Mouse (Mus musculus): ENCODE results near the gene P2ry4. TPM values are rescaled to one million over a fixed set of nuclear protein-coding genes. Genes with fewer than 3 reads are reported as not detected.
A peak's percentile ranks its signal among the peaks of the same experiment; 100 is the strongest.

The P2ry4 gene
- polyA plus RNA-seq (2012; rRNA removed) (0.18 and 0.24 TPM in 2 replicates), polyA plus RNA-seq (2014; fragmentation: Nextera tagmentation; extraction: Ambion mirVana) (0.32 and 0.35 TPM in 2 replicates)

DNA sequence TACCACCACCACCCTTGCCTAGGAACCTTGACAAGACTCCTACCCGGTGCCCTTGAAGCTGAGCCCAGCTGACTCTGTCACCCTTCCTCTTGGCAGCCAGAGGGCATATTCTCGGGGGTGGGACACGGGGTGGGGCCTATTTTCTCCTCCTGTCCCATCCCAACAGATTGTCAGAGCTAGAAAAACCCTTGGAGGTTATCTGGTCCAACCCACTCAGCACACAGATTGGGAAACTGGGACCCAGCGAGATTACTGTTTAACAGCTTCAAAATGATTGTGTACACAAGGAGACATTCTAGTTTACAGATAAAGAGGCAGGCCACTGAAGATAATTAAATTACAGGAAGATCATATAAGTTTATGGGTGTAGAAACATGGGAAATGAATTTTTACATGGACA, at the start of gene P2ry4:
Gene P2ry4 (minus strand): TSS at position 79 of the 400 bp plus-strand sequence.
- Histone ChIP-seq H3K4me1 (replicated peaks; ENCODE audit: control insufficient read depth in 2 of 2, insufficient read depth in 2 of 2, low read length in 1 of 2) (no peaks in the 10 kb centered on the region), H3K27ac (no peak within 1 kb of the TSS), H3K4me3 (ENCODE audit: insufficient read depth in 1 of 2, low read depth in 2 of 2, low read length in 2 of 2) (no peak within 1 kb of the TSS), H3K27me3 (ENCODE audit: control insufficient read depth, insufficient read depth, low read length) (no peaks in the 10 kb centered on the region; the same call in 1 of the 2 replicates), H3K4me2 (ENCODE audit: low read depth) (no peak within 1 kb of the TSS), H3K9ac (replicated peaks) (no peak within 1 kb of the TSS), H3K36me3 (replicated peaks; ENCODE audit: control insufficient read depth, insufficient read depth, low read depth) (no peaks in the 10 kb centered on the region), H3K9me3 (ENCODE audit: control insufficient read depth, low read length) (no peaks in the 10 kb centered on the region)
- DNase-seq (ENCODE audit: low read depth in 3 of 3, low spot score in 3 of 3) (peak in 1 of 3 experiments; percentile 4), ATAC-seq (ENCODE audit: insufficient read depth) (no peak)
- 39% methylated on average over 4 of the region's 4 CpGs for WGBS (ENCODE audit: insufficient replicate concordance)
- TF ChIP-seq EP300 (IDR thresholded peaks at IDR 0.05; ENCODE audit: low read depth) (no peak), CTCF (IDR thresholded peaks at IDR 0.05; ENCODE audit: low read depth) (no peak)

DNA sequence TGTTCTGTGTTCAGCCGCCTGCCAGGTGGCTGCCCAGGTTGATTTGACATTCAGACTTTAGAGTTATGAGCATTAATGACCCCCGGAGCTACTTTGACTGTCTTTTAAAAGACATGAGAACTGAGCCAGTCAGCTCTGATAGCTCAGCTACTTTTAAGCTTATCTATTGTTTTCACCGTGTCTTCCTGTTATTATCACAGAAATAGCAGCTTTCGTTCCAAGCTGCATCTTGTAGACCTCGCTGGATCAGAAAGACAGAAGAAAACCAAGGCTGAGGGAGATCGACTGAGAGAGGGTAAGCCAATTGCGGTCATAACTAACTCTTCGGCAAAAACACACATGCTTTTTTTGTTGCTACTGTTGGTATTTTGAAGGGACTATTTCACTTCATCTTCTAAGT, 43.8 kb upstream of the P2ry4 start:
- H3K27ac ChIP-seq: no peak overlapping the region
- H3K4me2 ChIP-seq (ENCODE audit: low read depth): no peak overlapping the region
- no peak overlapping the region for H3K9ac ChIP-seq (replicated peaks)
- H3K4me3 ChIP-seq (ENCODE audit: insufficient read depth in 1 of 2, low read depth in 2 of 2, low read length in 2 of 2): no peak overlapping the region
- ATAC-seq (ENCODE audit: insufficient read depth) (no peak), DNase-seq (ENCODE audit: low read depth in 3 of 3, low spot score in 3 of 3) (no peak)
- no peaks in the 10 kb centered on the region for H3K27me3 ChIP-seq (ENCODE audit: control insufficient read depth, insufficient read depth, low read length)
- no peaks in the 10 kb centered on the region for H3K4me1 ChIP-seq (replicated peaks; ENCODE audit: control insufficient read depth in 2 of 2, insufficient read depth in 2 of 2, low read length in 1 of 2)
- H3K9me3 ChIP-seq (ENCODE audit: control insufficient read depth, low read length): no peaks in the 10 kb centered on the region
- TF ChIP-seq CTCF (IDR thresholded peaks at IDR 0.05; ENCODE audit: low read depth) (no peak), EP300 (IDR thresholded peaks at IDR 0.05; ENCODE audit: low read depth) (no peak)
- WGBS (ENCODE audit: insufficient replicate concordance): 48% methylated on average over 8 of the region's 8 CpGs
- H3K36me3 ChIP-seq (replicated peaks; ENCODE audit: control insufficient read depth, insufficient read depth, low read depth): peaks cover 61% of the 10 kb centered on the region

DNA sequence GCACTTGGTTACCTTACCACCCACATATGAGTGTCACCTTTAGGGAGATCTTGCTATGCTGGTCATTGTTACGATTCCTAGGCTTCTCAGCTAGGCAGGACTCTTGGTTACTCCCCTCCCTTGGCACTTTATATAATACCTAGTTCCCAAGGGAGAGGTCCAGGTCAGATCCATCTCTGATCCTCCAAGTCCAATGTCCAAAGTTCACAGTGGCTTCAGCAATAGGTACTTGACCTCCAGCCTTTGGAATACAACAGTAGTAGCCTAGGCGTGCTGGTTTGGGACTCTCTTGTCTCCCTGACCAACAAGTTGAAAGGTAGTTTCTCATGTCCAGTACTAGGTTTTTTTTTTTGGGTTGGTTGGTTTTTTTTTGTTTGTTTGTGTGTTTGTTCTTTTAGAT, 34.4 kb upstream of the P2ry4 start:
- ATAC-seq (ENCODE audit: insufficient read depth): no peak
- Histone ChIP-seq H3K36me3 (replicated peaks; ENCODE audit: control insufficient read depth, insufficient read depth, low read depth) (peaks cover 10% of the 10 kb centered on the region), H3K9me3 (ENCODE audit: control insufficient read depth, low read length) (no peaks in the 10 kb centered on the region), H3K4me1 (replicated peaks; ENCODE audit: control insufficient read depth in 2 of 2, insufficient read depth in 2 of 2, low read length in 1 of 2) (peaks cover 0 to 8% of the 10 kb centered on the region in 2 experiments), H3K4me2 (ENCODE audit: low read depth) (peak overlapping the region; percentile 69), H3K9ac (replicated peaks) (no peak overlapping the region), H3K27me3 (ENCODE audit: control insufficient read depth, insufficient read depth, low read length) (no peaks in the 10 kb centered on the region), H3K27ac (no peak overlapping the region), H3K4me3 (ENCODE audit: insufficient read depth in 1 of 2, low read depth in 2 of 2, low read length in 2 of 2) (no peak overlapping the region)
- 82% methylated on average over 2 of the region's 2 CpGs for WGBS (ENCODE audit: insufficient replicate concordance)
- no peak for TF ChIP-seq EP300 (IDR thresholded peaks at IDR 0.05; ENCODE audit: low read depth)
- DNase-seq (ENCODE audit: low read depth in 3 of 3, low spot score in 3 of 3): no peak

DNA sequence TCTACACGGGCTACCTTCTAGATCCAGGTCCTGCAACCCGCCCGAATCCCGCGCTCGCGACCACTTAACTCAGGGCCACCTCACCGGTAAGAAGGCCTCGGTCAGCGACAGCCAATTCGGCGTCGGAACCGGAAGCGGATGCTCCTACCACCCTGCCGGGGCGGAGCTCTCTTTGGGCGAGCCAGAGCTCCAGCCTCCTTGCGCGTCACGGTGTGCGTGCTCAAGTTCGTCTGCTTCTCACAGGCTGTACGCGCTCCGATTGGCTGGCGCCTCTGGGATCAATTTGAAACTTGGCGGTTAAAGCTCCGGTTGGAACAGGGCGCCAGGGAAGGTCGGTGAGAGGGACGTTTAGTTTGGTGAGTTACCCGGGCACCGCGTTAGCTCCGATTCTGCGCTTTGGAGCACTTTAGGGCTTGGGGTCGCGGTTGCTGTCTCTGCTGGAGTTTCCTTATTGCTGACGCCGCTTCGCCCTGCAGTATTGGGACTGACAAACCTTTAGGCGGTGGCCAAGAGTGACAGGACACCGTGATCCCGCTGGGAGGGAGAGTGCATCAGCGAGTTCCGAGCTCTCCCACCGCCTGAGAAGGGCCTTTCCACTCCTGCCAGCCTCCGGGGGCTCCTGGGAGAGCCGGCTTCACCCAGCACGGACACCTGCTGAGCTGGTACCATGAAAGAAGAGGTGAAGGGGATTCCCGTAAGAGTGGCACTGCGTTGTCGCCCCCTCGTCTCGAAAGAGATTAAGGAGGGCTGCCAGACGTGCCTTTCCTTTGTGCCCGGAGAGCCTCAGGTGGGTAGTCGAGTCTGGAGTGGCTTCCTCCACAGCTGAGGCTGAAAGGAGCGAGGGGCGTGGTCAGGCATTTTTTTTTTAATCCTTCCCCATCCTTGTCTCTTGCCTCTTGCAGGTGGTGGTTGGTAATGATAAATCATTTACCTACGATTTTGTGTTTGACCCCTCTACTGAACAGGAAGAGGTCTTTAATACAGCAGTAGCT, 31.4 kb upstream of the P2ry4 start, which contains the start of gene Pdzd11:
Gene Pdzd11 (minus strand): TSS at position 767 of the 992 bp plus-strand sequence.
- TF ChIP-seq EP300 (IDR thresholded peaks at IDR 0.05; ENCODE audit: low read depth): no peak; the same call in 1 of the 2 replicates
- Histone ChIP-seq H3K4me1 (replicated peaks; ENCODE audit: control insufficient read depth in 2 of 2, insufficient read depth in 2 of 2, low read length in 1 of 2) (peaks cover 0 to 9% of the 10 kb centered on the region in 2 experiments), H3K27ac (peak within 1 kb of the TSS; percentile 71), H3K4me2 (ENCODE audit: low read depth) (peak within 1 kb of the TSS; percentile 77), H3K4me3 (ENCODE audit: insufficient read depth in 1 of 2, low read depth in 2 of 2, low read length in 2 of 2) (peak within 1 kb of the TSS; percentile 90 to 99), H3K9me3 (ENCODE audit: control insufficient read depth, low read length) (no peaks in the 10 kb centered on the region), H3K9ac (replicated peaks) (peak within 1 kb of the TSS; percentile 96), H3K36me3 (replicated peaks; ENCODE audit: control insufficient read depth, insufficient read depth, low read depth) (peaks cover 6% of the 10 kb centered on the region; the same call in 1 of the 2 replicates), H3K27me3 (ENCODE audit: control insufficient read depth, insufficient read depth, low read length) (no peaks in the 10 kb centered on the region)
- peak; percentile 96 for ATAC-seq (ENCODE audit: insufficient read depth)
- WGBS (ENCODE audit: insufficient replicate concordance): 16% methylated on average over 61 of the region's 62 CpGs
- DNase-seq (ENCODE audit: low read depth in 3 of 3, low spot score in 3 of 3): peak; percentile 87 to 89 (median 88)

DNA sequence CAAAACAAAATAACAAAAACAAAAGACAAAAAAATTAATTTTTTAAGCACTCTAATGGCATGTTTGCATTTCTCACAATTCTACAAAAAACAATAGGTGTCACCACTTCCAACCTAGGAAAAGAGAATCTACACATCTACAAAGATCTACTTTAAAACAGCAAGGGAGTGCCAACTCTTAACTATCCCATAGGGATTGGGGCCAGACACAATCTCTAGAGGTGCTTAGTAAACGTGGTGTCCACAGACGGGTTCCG, 30.8 kb upstream of the P2ry4 start, which contains the start of gene Kif4:
Gene Kif4 (plus strand): TSS at position 192 of the 256 bp plus-strand sequence.
- Histone ChIP-seq H3K36me3 (replicated peaks; ENCODE audit: control insufficient read depth, insufficient read depth, low read depth) (peaks cover 6% of the 10 kb centered on the region; the same call in 1 of the 2 replicates), H3K27ac (peak within 1 kb of the TSS; percentile 71), H3K4me1 (replicated peaks; ENCODE audit: control insufficient read depth in 2 of 2, insufficient read depth in 2 of 2, low read length in 1 of 2) (peaks cover 0 to 9% of the 10 kb centered on the region in 2 experiments), H3K4me3 (ENCODE audit: insufficient read depth in 1 of 2, low read depth in 2 of 2, low read length in 2 of 2) (peak within 1 kb of the TSS; percentile 90 to 99), H3K27me3 (ENCODE audit: control insufficient read depth, insufficient read depth, low read length) (no peaks in the 10 kb centered on the region), H3K4me2 (ENCODE audit: low read depth) (peak within 1 kb of the TSS; percentile 77), H3K9me3 (ENCODE audit: control insufficient read depth, low read length) (no peaks in the 10 kb centered on the region), H3K9ac (replicated peaks) (peak within 1 kb of the TSS; percentile 96)
- ATAC-seq (ENCODE audit: insufficient read depth) (no peak), DNase-seq (ENCODE audit: low read depth in 3 of 3, low spot score in 3 of 3) (no peak)
- 28% methylated on average over 3 of the region's 3 CpGs for WGBS (ENCODE audit: insufficient replicate concordance)
- TF ChIP-seq EP300 (IDR thresholded peaks at IDR 0.05; ENCODE audit: low read depth) (no peak), CTCF (IDR thresholded peaks at IDR 0.05; ENCODE audit: low read depth) (no peak)
